12 mouse cellular contexts compared by ENCODE assay signal in the genomic region with DNA sequence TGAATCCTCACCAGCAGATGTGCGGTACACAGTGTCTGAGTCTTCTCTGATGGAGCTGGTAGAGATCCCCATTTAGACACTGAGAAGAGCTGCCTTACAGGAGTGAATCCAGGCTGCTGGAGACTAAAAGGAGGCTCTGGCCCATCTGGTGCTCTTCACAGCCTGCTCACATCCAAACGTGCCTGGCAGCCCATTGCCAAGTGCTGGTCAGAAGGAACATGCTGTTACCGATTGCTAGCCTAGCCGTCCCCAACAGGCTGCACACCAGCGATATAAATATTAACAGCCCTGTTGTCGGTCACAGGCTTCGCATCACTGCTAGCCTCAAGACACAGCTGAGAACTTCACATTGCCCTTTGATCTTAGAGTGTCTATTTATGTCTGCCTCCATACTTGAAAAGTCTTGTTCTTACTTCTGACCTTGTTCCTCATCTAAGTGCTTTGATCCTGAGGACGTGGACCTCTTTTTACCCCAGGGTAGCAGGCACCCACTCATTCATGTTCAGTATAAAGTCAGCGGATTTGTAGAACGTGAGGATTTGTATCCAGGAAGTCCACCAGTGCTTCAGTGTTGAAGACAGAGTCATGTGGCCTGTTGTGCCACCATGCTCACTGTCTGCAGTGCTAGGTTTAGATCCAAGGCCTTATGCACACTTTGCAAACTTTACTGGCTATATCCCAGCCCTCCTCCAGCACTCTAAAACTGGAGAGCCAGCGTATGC. TPM values are rescaled to one million over a fixed set of nuclear protein-coding genes. Genes with fewer than 3 reads are reported as not detected.
DNase-seq lines count a peak whose midpoint lies in the region; ATAC-seq lines count a peak whose summit lies in the region.
"Had no signal": no experiment of that assay in that cellular context is flagged by ENCODE, and none has a peak within 500 bp of the region (broad histone marks: within the 10 kb centered on the region; RNA-seq: fewer than 3 reads in every experiment).

No protein-coding gene starts in this region.

- no peaks in the 10 kb centered on the region for H3K27me3 ChIP-seq in kidney, embryonic 15.5 days
- H3K27me3 ChIP-seq in hindbrain, embryonic 16.5 days (replicated peaks; ENCODE audit: control insufficient read depth, insufficient read depth, low read length) = no peaks in the 10 kb centered on the region
- H3K27me3 ChIP-seq: heart, embryonic 13.5 days; limb, embryonic 12.5 days; Patski had no signal

- DNase-seq in gastrocnemius, adult 18-20 months (ENCODE audit: low spot score) = peak; percentile 74
- DNase-seq in gastrocnemius, postnatal 4 days (ENCODE audit: low spot score in 2 of 2) = no peak
- DNase-seq in cerebellum, adult 8-10 months = peak; percentile 26
- DNase-seq in left cerebral cortex, adult 9 months (ENCODE audit: low spot score in 2 of 2) = peak; percentile 47 to 78
- DNase-seq in ovary, postnatal 14 days (ENCODE audit: low spot score) = no peak
- DNase-seq in thymus, postnatal 36 days = no peak

- no peak overlapping the region for H3K9ac ChIP-seq in kidney, embryonic 15.5 days
- H3K9ac ChIP-seq in hindbrain, embryonic 16.5 days (ENCODE audit: low read depth, low read length) = no peak overlapping the region
- H3K9ac ChIP-seq: heart, embryonic 13.5 days; limb, embryonic 12.5 days had no signal

- ATAC-seq in kidney, embryonic 15.5 days (replicated peaks; ENCODE audit: low FRiP score) = no peak
- ATAC-seq in hindbrain, embryonic 16.5 days = no peak
- ATAC-seq: Patski had no signal

- H3K27ac ChIP-seq in kidney, embryonic 15.5 days = peak overlapping the region; percentile 42
- H3K27ac ChIP-seq in hindbrain, embryonic 16.5 days (ENCODE audit: low read depth, low read length) = no peak overlapping the region
- H3K27ac ChIP-seq: heart, embryonic 13.5 days; limb, embryonic 12.5 days had no signal

- H3K4me1 ChIP-seq in kidney, embryonic 15.5 days = no peaks in the 10 kb centered on the region
- H3K4me1 ChIP-seq in hindbrain, embryonic 16.5 days (ENCODE audit: control insufficient read depth, insufficient read depth, low read depth, low read length) = no peaks in the 10 kb centered on the region
- H3K4me1 ChIP-seq: limb, embryonic 12.5 days had no signal

- H3K4me3 ChIP-seq in kidney, embryonic 15.5 days (replicated peaks) = no peak overlapping the region
- no peak overlapping the region for H3K4me3 ChIP-seq in hindbrain, embryonic 16.5 days (ENCODE audit: low read length)
- H3K4me3 ChIP-seq: heart, embryonic 13.5 days; limb, embryonic 12.5 days had no signal

- no peak overlapping the region for H3K4me2 ChIP-seq in kidney, embryonic 15.5 days
- H3K4me2 ChIP-seq in hindbrain, embryonic 16.5 days (ENCODE audit: low read length) = no peak overlapping the region
- H3K4me2 ChIP-seq: heart, embryonic 13.5 days; limb, embryonic 12.5 days had no signal

- 87% methylated on average over 11 of the region's 11 CpGs for WGBS in kidney, embryonic 15.5 days
- WGBS in hindbrain, embryonic 16.5 days = 92% methylated on average over 11 of the region's 11 CpGs

- H3K9me3 ChIP-seq in kidney, embryonic 15.5 days (replicated peaks) = no peaks in the 10 kb centered on the region
- H3K9me3 ChIP-seq in hindbrain, embryonic 16.5 days (ENCODE audit: control insufficient read depth, low read length) = no peaks in the 10 kb centered on the region
- H3K9me3 ChIP-seq: heart, embryonic 13.5 days; limb, embryonic 12.5 days had no signal

- peaks cover 99% of the 10 kb centered on the region for H3K36me3 ChIP-seq in kidney, embryonic 15.5 days
- peaks cover 29% of the 10 kb centered on the region for H3K36me3 ChIP-seq in hindbrain, embryonic 16.5 days (ENCODE audit: control insufficient read depth, insufficient read depth, low read length)

RNA-seq across cellular contexts. Expression of gene AC170998.1, which starts 17.4 kb away (rescaled TPM):
- under 1 TPM in 1 of 2 experiments, not detected in 1; 0.66 TPM for total RNA-seq in gastrocnemius, adult 18-20 months (2021)
- total RNA-seq in gastrocnemius, postnatal 4 days (2021) = 1 to 10 TPM in 1 of 2 experiments, under 1 TPM in 1; 0.81 to 1.4 TPM
- 3.1 and 4.0 TPM in 2 replicates for polyA plus RNA-seq in kidney, embryonic 15.5 days (2015; fragmentation: Nextera tagmentation; extraction: Ambion mirVana)
- 1.9 TPM in 2 replicates for polyA plus RNA-seq in hindbrain, embryonic 16.5 days (2015; fragmentation: Nextera tagmentation; extraction: Ambion mirVana)

RNA-seq across cellular contexts. Expression of gene Mapk13, which starts 25.8 kb away (rescaled TPM):
- total RNA-seq in gastrocnemius, adult 18-20 months (2021) = under 1 TPM in 1 of 2 experiments, not detected in 1; 0.31 TPM
- total RNA-seq in gastrocnemius, postnatal 4 days (2021) = 1 to 10 TPM in 1 of 2 experiments, under 1 TPM in 1; 0.78 to 1.6 TPM
- polyA plus RNA-seq in kidney, embryonic 15.5 days (2015; fragmentation: Nextera tagmentation; extraction: Ambion mirVana) = 44.7 and 46.4 TPM in 2 replicates
- 1.2 and 2.0 TPM in 2 replicates for polyA plus RNA-seq in hindbrain, embryonic 16.5 days (2015; fragmentation: Nextera tagmentation; extraction: Ambion mirVana)
- total RNA-seq: megakaryocyte-erythroid progenitor cell, adult 5-6 weeks had no signal

RNA-seq across cellular contexts. Expression of gene Mapk14, which starts 52.2 kb away (rescaled TPM):
- 10 to 100 TPM; 87.4 to 93.2 TPM for total RNA-seq in gastrocnemius, adult 18-20 months (2021)
- 10 to 100 TPM; 54.8 to 61.0 TPM for total RNA-seq in gastrocnemius, postnatal 4 days (2021)
- polyA plus RNA-seq in kidney, embryonic 15.5 days (2015; fragmentation: Nextera tagmentation; extraction: Ambion mirVana) = 43.6 and 47.3 TPM in 2 replicates
- polyA plus RNA-seq in hindbrain, embryonic 16.5 days (2015; fragmentation: Nextera tagmentation; extraction: Ambion mirVana) = 22.7 and 24.0 TPM in 2 replicates

RNA-seq across cellular contexts. Expression of gene Slc26a8, which starts 53.3 kb away (rescaled TPM):
- total RNA-seq in gastrocnemius, adult 18-20 months (2021) = under 1 TPM; 0.17 to 0.18 TPM
- total RNA-seq in gastrocnemius, postnatal 4 days (2021) = 1 to 10 TPM; 2.0 to 2.3 TPM
- polyA plus RNA-seq in kidney, embryonic 15.5 days (2015; fragmentation: Nextera tagmentation; extraction: Ambion mirVana) = 0.75 and 0.85 TPM in 2 replicates
- 1.4 TPM in 2 replicates for polyA plus RNA-seq in hindbrain, embryonic 16.5 days (2015; fragmentation: Nextera tagmentation; extraction: Ambion mirVana)

RNA-seq across cellular contexts. Expression of gene Brpf3, which starts 57.6 kb away (rescaled TPM):
- 10 to 100 TPM; 15.2 to 15.6 TPM for total RNA-seq in gastrocnemius, adult 18-20 months (2021)
- 10 to 100 TPM; 23.1 to 24.6 TPM for total RNA-seq in gastrocnemius, postnatal 4 days (2021)
- 11.2 and 14.4 TPM in 2 replicates for polyA plus RNA-seq in kidney, embryonic 15.5 days (2015; fragmentation: Nextera tagmentation; extraction: Ambion mirVana)
- polyA plus RNA-seq in hindbrain, embryonic 16.5 days (2015; fragmentation: Nextera tagmentation; extraction: Ambion mirVana) = 6.3 and 7.0 TPM in 2 replicates

Comparison
In these comparisons a context has a peak if more than half of its experiments do, and no peak if none do; other contexts are left out.
1. DNase-seq: peak in gastrocnemius, adult 18-20 months (single experiment), cerebellum, adult 8-10 months (single experiment) and left cerebral cortex, adult 9 months (2 of 2); none in gastrocnemius, postnatal 4 days (0 of 2), ovary, postnatal 14 days (single experiment) and thymus, postnatal 36 days (0 of 2).